Mouse (Mus musculus): Measurements from ENCODE around the gene Psph. TPM values are rescaled to one million over a fixed set of nuclear protein-coding genes. Genes with fewer than 3 reads are reported as not detected.
"Not testable (repeated sequence)": the region's sequence is repeated elsewhere in the genome, so short reads cannot be mapped to it uniquely, and the experiment has no call there.

Psph gene
- polyA plus RNA-seq (2015; fragmentation: Nextera tagmentation; extraction: Ambion mirVana) = 26.3 and 29.3 TPM in 2 replicates

- peaks cover 12% of the 10 kb centered on the region for H3K4me1 ChIP-seq (replicated peaks)
- peak within 1 kb of the TSS; percentile 76 for H3K4me2 ChIP-seq
- peaks cover 31% of the 10 kb centered on the region for H3K36me3 ChIP-seq
- peak within 1 kb of the TSS; percentile 85 for H3K9ac ChIP-seq
- ATAC-seq (replicated peaks; ENCODE audit: insufficient number of reproducible peaks, insufficient read depth, low FRiP score, low read depth) = peak; percentile 100
- WGBS = under 1% methylated on average over 73 of the region's 73 CpGs
- H3K9me3 ChIP-seq (replicated peaks) = no peaks in the 10 kb centered on the region
- H3K4me3 ChIP-seq = peak within 1 kb of the TSS; percentile 72
- no peaks in the 10 kb centered on the region for H3K27me3 ChIP-seq
- H3K27ac ChIP-seq = peak within 1 kb of the TSS; percentile 99
These were observed at the start of gene Psph for GRCm38 (mm10) chr5:129786818-129787790. Gene Psph (minus strand): TSS chr5:129787449.

- H3K27me3 ChIP-seq; ATAC-seq (replicated peaks; ENCODE audit: insufficient number of reproducible peaks, insufficient read depth, low FRiP score, low read depth); H3K4me3 ChIP-seq; H3K27ac ChIP-seq; H3K9ac ChIP-seq; H3K4me2 ChIP-seq; H3K9me3 ChIP-seq (replicated peaks): not testable (repeated sequence)
- WGBS = 96% methylated on average over 7 of the region's 8 CpGs
- H3K4me1 ChIP-seq (replicated peaks) = peaks cover 12% of the 10 kb centered on the region
- H3K36me3 ChIP-seq = peaks cover 55% of the 10 kb centered on the region
These were observed 3.3 kb upstream of the Psph start for GRCm38 (mm10) chr5:129790591-129790990.

- Histone ChIP-seq H3K4me2 (peak overlapping the region; percentile 76), H3K4me1 (replicated peaks) (peaks cover 12% of the 10 kb centered on the region), H3K9me3 (replicated peaks) (no peaks in the 10 kb centered on the region), H3K4me3 (peak overlapping the region; percentile 72), H3K27me3 (no peaks in the 10 kb centered on the region), H3K36me3 (peaks cover 40% of the 10 kb centered on the region), H3K9ac (peak overlapping the region; percentile 85), H3K27ac (peak overlapping the region; percentile 99; the same call in 1 of the 2 replicates)
- ATAC-seq (replicated peaks; ENCODE audit: insufficient number of reproducible peaks, insufficient read depth, low FRiP score, low read depth) = no peak
- 9% methylated on average over 11 of the region's 11 CpGs for WGBS
These were observed 757 bp upstream of the Psph start for GRCm38 (mm10) chr5:129787818-129788593.

GRCm38 (mm10) chr5:129786161-129786560, 1.1 kb downstream of the Psph start:
- H3K9ac ChIP-seq = peak overlapping the region; percentile 77
- WGBS = 73% methylated on average over 6 of the region's 6 CpGs
- peak overlapping the region; percentile 99 for H3K27ac ChIP-seq
- no peak for ATAC-seq (replicated peaks; ENCODE audit: insufficient number of reproducible peaks, insufficient read depth, low FRiP score, low read depth)
- no peaks in the 10 kb centered on the region for H3K27me3 ChIP-seq
- H3K4me2 ChIP-seq = peak overlapping the region; percentile 62
- H3K9me3 ChIP-seq (replicated peaks) = no peaks in the 10 kb centered on the region
- H3K4me3 ChIP-seq = peak overlapping the region; percentile 72
- H3K4me1 ChIP-seq (replicated peaks) = peaks cover 12% of the 10 kb centered on the region
- H3K36me3 ChIP-seq = peaks cover 22% of the 10 kb centered on the region

GRCm38 (mm10) chr5:129785235-129785870, 1.9 kb downstream of the Psph start:
- Histone ChIP-seq H3K27me3 (no peaks in the 10 kb centered on the region), H3K9me3 (replicated peaks) (no peaks in the 10 kb centered on the region), H3K27ac (no peak overlapping the region), H3K4me3 (no peak overlapping the region), H3K4me1 (replicated peaks) (peaks cover 12% of the 10 kb centered on the region), H3K4me2 (no peak overlapping the region), H3K36me3 (peaks cover 16% of the 10 kb centered on the region), H3K9ac (no peak overlapping the region)
- no peak for ATAC-seq (replicated peaks; ENCODE audit: insufficient number of reproducible peaks, insufficient read depth, low FRiP score, low read depth)
- WGBS = 86% methylated on average over 5 of the region's 5 CpGs

- Histone ChIP-seq H3K36me3 (no peaks in the 10 kb centered on the region), H3K27ac (no peak overlapping the region), H3K27me3 (no peaks in the 10 kb centered on the region), H3K4me1 (replicated peaks) (peaks cover 10% of the 10 kb centered on the region), H3K9ac (no peak overlapping the region), H3K9me3 (replicated peaks) (no peaks in the 10 kb centered on the region), H3K4me3 (no peak overlapping the region), H3K4me2 (no peak overlapping the region)
- WGBS = 38% methylated on average over 3 of the region's 3 CpGs
- ATAC-seq (replicated peaks; ENCODE audit: insufficient number of reproducible peaks, insufficient read depth, low FRiP score, low read depth) = no peak
These were observed 5.0 kb downstream of the Psph start for GRCm38 (mm10) chr5:129782211-129782610.

- ATAC-seq (replicated peaks; ENCODE audit: insufficient number of reproducible peaks, insufficient read depth, low FRiP score, low read depth) = no peak
- no peak overlapping the region for H3K9ac ChIP-seq
- H3K4me3 ChIP-seq = no peak overlapping the region
- no peak overlapping the region for H3K27ac ChIP-seq
- no peaks in the 10 kb centered on the region for H3K27me3 ChIP-seq
- 85% methylated on average over 3 of the region's 3 CpGs for WGBS
- H3K36me3 ChIP-seq = no peaks in the 10 kb centered on the region
- H3K4me2 ChIP-seq = no peak overlapping the region
- peaks cover 8% of the 10 kb centered on the region; the same call in 1 of the 2 replicates for H3K4me1 ChIP-seq (replicated peaks)
- H3K9me3 ChIP-seq (replicated peaks) = no peaks in the 10 kb centered on the region
These were observed 7.1 kb downstream of the Psph start for GRCm38 (mm10) chr5:129780131-129780530.

- H3K27ac ChIP-seq = peak overlapping the region; percentile 42; the same call in 1 of the 2 replicates
- peaks cover 8% of the 10 kb centered on the region; the same call in 1 of the 2 replicates for H3K4me1 ChIP-seq (replicated peaks)
- peak overlapping the region; percentile 87 for H3K4me2 ChIP-seq
- H3K4me3 ChIP-seq = peak overlapping the region; percentile 60
- no peaks in the 10 kb centered on the region for H3K27me3 ChIP-seq
- 1% methylated on average over 32 of the region's 32 CpGs for WGBS
- H3K36me3 ChIP-seq = no peaks in the 10 kb centered on the region
- peak; percentile 86 for ATAC-seq (replicated peaks; ENCODE audit: insufficient number of reproducible peaks, insufficient read depth, low FRiP score, low read depth)
- H3K9me3 ChIP-seq (replicated peaks) = no peaks in the 10 kb centered on the region
- peak overlapping the region; percentile 65 for H3K9ac ChIP-seq
These were observed 8.1 kb downstream of the Psph start for GRCm38 (mm10) chr5:129778996-129779716.

GRCm38 (mm10) chr5:129778348-129778995, 8.8 kb downstream of the Psph start:
- ATAC-seq (replicated peaks; ENCODE audit: insufficient number of reproducible peaks, insufficient read depth, low FRiP score, low read depth) = no peak

GRCm38 (mm10) chr5:129774661-129775060, 12.6 kb downstream of the Psph start:
- Histone ChIP-seq H3K27ac (no peak overlapping the region), H3K4me1 (replicated peaks) (peaks cover 8% of the 10 kb centered on the region), H3K36me3 (no peaks in the 10 kb centered on the region), H3K4me3 (no peak overlapping the region), H3K4me2 (no peak overlapping the region), H3K9ac (no peak overlapping the region), H3K27me3 (no peaks in the 10 kb centered on the region), H3K9me3 (replicated peaks) (no peaks in the 10 kb centered on the region)
- ATAC-seq (replicated peaks; ENCODE audit: insufficient number of reproducible peaks, insufficient read depth, low FRiP score, low read depth) = no peak
- 78% methylated on average over 3 of the region's 3 CpGs for WGBS

More at GRCm38 (mm10) chr5:129778348-129778995, 8.8 kb downstream of the Psph start:
- Histone ChIP-seq H3K9me3 (replicated peaks) (no peaks in the 10 kb centered on the region), H3K36me3 (no peaks in the 10 kb centered on the region), H3K27me3 (no peaks in the 10 kb centered on the region), H3K4me1 (replicated peaks) (peaks cover 8% of the 10 kb centered on the region; the same call in 1 of the 2 replicates), H3K4me3 (peak overlapping the region; percentile 60), H3K27ac (0 out of 2 replicates have a peak overlapping the region, but pooled peaks have one; percentile 11), H3K9ac (peak overlapping the region; percentile 65), H3K4me2 (peak overlapping the region; percentile 87)
- 40% methylated on average over 11 of the region's 11 CpGs for WGBS

Data from heart, embryonic 15.5 days (tissue).